Mouse (Mus musculus): ENCODE results near the gene Gm5148. TPM values are rescaled to one million over a fixed set of nuclear protein-coding genes. Genes with fewer than 3 reads are reported as not detected.

Gene Gm5148
- polyA plus RNA-seq, 1 experiment, result 17.5 TPM

GRCm38 (mm10) chr3:37753148-37753547 lies 28.9 kb upstream of the Gm5148 start:
- H3K4me3 ChIP-seq (replicated peaks; ENCODE audit: insufficient read depth, low read depth, low read length), result no peak overlapping the region
- no peaks in the 10 kb centered on the region; the same call in 1 of the 2 replicates for H3K4me1 ChIP-seq (ENCODE audit: control insufficient read depth, insufficient read depth, low read length)
- 87% methylated on average over 3 of the region's 3 CpGs for WGBS
- no peak overlapping the region for H3K27ac ChIP-seq (ENCODE audit: insufficient read depth, low read length)
- no peak for DNase-seq
- no peaks in the 10 kb centered on the region for H3K27me3 ChIP-seq (ENCODE audit: control insufficient read depth, insufficient read depth, low read length)
- TF ChIP-seq POLR2A (IDR thresholded peaks at IDR 0.05; ENCODE audit: borderline replicate concordance, insufficient read depth, low read length) (no peak), CTCF (IDR thresholded peaks at IDR 0.05; ENCODE audit: borderline replicate concordance, insufficient read depth, low read depth, low read length) (no peak)

- Histone ChIP-seq H3K4me1 (ENCODE audit: control insufficient read depth, insufficient read depth, low read length) (no peaks in the 10 kb centered on the region), H3K27ac (ENCODE audit: insufficient read depth, low read length) (0 out of 2 replicates have a peak overlapping the region, but pooled peaks have one; percentile 20), H3K4me3 (replicated peaks; ENCODE audit: insufficient read depth, low read depth, low read length) (no peak overlapping the region), H3K27me3 (ENCODE audit: control insufficient read depth, insufficient read depth, low read length) (no peaks in the 10 kb centered on the region)
- no peak for DNase-seq
- no peak for TF ChIP-seq CTCF (IDR thresholded peaks at IDR 0.05; ENCODE audit: borderline replicate concordance, insufficient read depth, low read depth, low read length)
- TF ChIP-seq POLR2A (IDR thresholded peaks at IDR 0.05; ENCODE audit: borderline replicate concordance, insufficient read depth, low read length), result no peak
- 66% methylated on average over 16 of the region's 16 CpGs for WGBS
Observed at GRCm38 (mm10) chr3:37748002-37748733, 23.9 kb upstream of the Gm5148 start.

- Histone ChIP-seq H3K4me1 (ENCODE audit: control insufficient read depth, insufficient read depth, low read length) (no peaks in the 10 kb centered on the region), H3K27ac (ENCODE audit: insufficient read depth, low read length) (no peak overlapping the region), H3K27me3 (ENCODE audit: control insufficient read depth, insufficient read depth, low read length) (no peaks in the 10 kb centered on the region), H3K4me3 (replicated peaks; ENCODE audit: insufficient read depth, low read depth, low read length) (no peak overlapping the region)
- WGBS, result 90% methylated on average over 9 of the region's 9 CpGs
- DNase-seq, result no peak
- TF ChIP-seq POLR2A (IDR thresholded peaks at IDR 0.05; ENCODE audit: borderline replicate concordance, insufficient read depth, low read length) (no peak), CTCF (IDR thresholded peaks at IDR 0.05; ENCODE audit: borderline replicate concordance, insufficient read depth, low read depth, low read length) (no peak)
Observed at GRCm38 (mm10) chr3:37747258-37748001, 23.1 kb upstream of the Gm5148 start.

GRCm38 (mm10) chr3:37744050-37744449 lies 19.8 kb upstream of the Gm5148 start:
- H3K27me3 ChIP-seq (ENCODE audit: control insufficient read depth, insufficient read depth, low read length), result no peaks in the 10 kb centered on the region
- 88% methylated on average over 2 of the region's 2 CpGs for WGBS
- H3K27ac ChIP-seq (ENCODE audit: insufficient read depth, low read length), result no peak overlapping the region
- no peak for DNase-seq
- H3K4me1 ChIP-seq (ENCODE audit: control insufficient read depth, insufficient read depth, low read length), result no peaks in the 10 kb centered on the region
- no peak overlapping the region for H3K4me3 ChIP-seq (replicated peaks; ENCODE audit: insufficient read depth, low read depth, low read length)
- no peak for TF ChIP-seq POLR2A (IDR thresholded peaks at IDR 0.05; ENCODE audit: borderline replicate concordance, insufficient read depth, low read length)
- no peak for TF ChIP-seq CTCF (IDR thresholded peaks at IDR 0.05; ENCODE audit: borderline replicate concordance, insufficient read depth, low read depth, low read length)

GRCm38 (mm10) chr3:37739996-37740395 lies 15.7 kb upstream of the Gm5148 start:
- Histone ChIP-seq H3K4me1 (ENCODE audit: control insufficient read depth, insufficient read depth, low read length) (no peaks in the 10 kb centered on the region), H3K4me3 (replicated peaks; ENCODE audit: insufficient read depth, low read depth, low read length) (no peak overlapping the region), H3K27ac (ENCODE audit: insufficient read depth, low read length) (no peak overlapping the region), H3K27me3 (ENCODE audit: control insufficient read depth, insufficient read depth, low read length) (no peaks in the 10 kb centered on the region)
- 89% methylated on average over 7 of the region's 7 CpGs for WGBS
- TF ChIP-seq CTCF (IDR thresholded peaks at IDR 0.05; ENCODE audit: borderline replicate concordance, insufficient read depth, low read depth, low read length) (no peak), POLR2A (IDR thresholded peaks at IDR 0.05; ENCODE audit: borderline replicate concordance, insufficient read depth, low read length) (no peak)
- DNase-seq, result no peak

GRCm38 (mm10) chr3:37738171-37738950 lies 14.1 kb upstream of the Gm5148 start:
- DNase-seq, result no peak
- no peaks in the 10 kb centered on the region for H3K27me3 ChIP-seq (ENCODE audit: control insufficient read depth, insufficient read depth, low read length)
- TF ChIP-seq POLR2A (IDR thresholded peaks at IDR 0.05; ENCODE audit: borderline replicate concordance, insufficient read depth, low read length) (no peak), CTCF (IDR thresholded peaks at IDR 0.05; ENCODE audit: borderline replicate concordance, insufficient read depth, low read depth, low read length) (no peak)
- H3K4me3 ChIP-seq (replicated peaks; ENCODE audit: insufficient read depth, low read depth, low read length), result no peak overlapping the region
- H3K27ac ChIP-seq (ENCODE audit: insufficient read depth, low read length), result no peak overlapping the region
- 43% methylated on average over 17 of the region's 17 CpGs for WGBS
- no peaks in the 10 kb centered on the region for H3K4me1 ChIP-seq (ENCODE audit: control insufficient read depth, insufficient read depth, low read length)

GRCm38 (mm10) chr3:37737407-37737806 lies 13.1 kb upstream of the Gm5148 start:
- H3K27ac ChIP-seq (ENCODE audit: insufficient read depth, low read length), result no peak overlapping the region
- H3K4me1 ChIP-seq (ENCODE audit: control insufficient read depth, insufficient read depth, low read length), result no peaks in the 10 kb centered on the region
- WGBS, result 19% methylated on average over 6 of the region's 6 CpGs
- DNase-seq, result peak in 1 of 2 experiments; percentile 23
- H3K4me3 ChIP-seq (replicated peaks; ENCODE audit: insufficient read depth, low read depth, low read length), result no peak overlapping the region
- TF ChIP-seq POLR2A (IDR thresholded peaks at IDR 0.05; ENCODE audit: borderline replicate concordance, insufficient read depth, low read length), result no peak
- TF ChIP-seq CTCF (IDR thresholded peaks at IDR 0.05; ENCODE audit: borderline replicate concordance, insufficient read depth, low read depth, low read length), result no peak
- no peaks in the 10 kb centered on the region for H3K27me3 ChIP-seq (ENCODE audit: control insufficient read depth, insufficient read depth, low read length)

All from cerebellum, adult 2 months (tissue).